Mouse (Mus musculus) retina, postnatal 1 day (tissue): ENCODE measurements around the gene Malrd1.
"Not testable (repeated sequence)": the region's sequence is repeated elsewhere in the genome, so short reads cannot be mapped to it uniquely, and the experiment has no call there.

Experiments
- DNase-seq: peaks from one replicate; pipeline ENCODE4 v3.0.0-alpha.2; 2012

The Malrd1 gene

GRCm38 (mm10) chr2:15526241-15526924, at the start of gene Malrd1:
TSS of gene Malrd1 (plus strand) at chr2:15526479.
- no peak for DNase-seq

- peak; percentile 2 for DNase-seq
These were observed 12.4 kb downstream of the Malrd1 start for GRCm38 (mm10) chr2:15538643-15539042.

DNA sequence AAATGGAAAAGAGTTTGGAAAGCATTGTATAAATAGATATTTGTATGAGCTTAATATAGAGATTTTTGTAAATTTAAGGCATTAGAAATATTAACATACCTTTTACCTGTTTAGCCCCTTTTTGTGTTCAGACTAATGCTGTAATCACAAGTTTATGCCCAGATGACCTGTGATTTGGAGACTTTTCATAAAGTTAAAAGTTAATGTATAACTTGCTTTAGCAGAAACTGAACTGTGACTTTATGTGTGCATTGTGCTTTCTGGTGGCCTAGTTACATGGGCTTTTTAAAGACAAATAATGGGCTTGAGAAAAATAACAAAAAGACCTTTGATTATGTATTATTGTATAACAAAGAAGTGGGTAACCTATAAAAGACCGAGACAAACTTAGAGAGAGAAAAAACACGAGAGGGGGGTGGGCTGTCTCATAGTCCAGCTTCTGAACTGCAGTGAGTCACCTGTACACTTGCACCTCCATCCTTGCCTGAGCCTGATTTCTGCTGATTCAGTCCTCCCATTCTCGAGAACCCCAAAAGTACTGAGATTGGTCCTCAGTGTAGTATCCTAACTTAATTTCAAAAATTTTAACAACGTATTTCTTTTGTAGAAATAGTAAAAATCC, 87.2 kb downstream of the Malrd1 start:
- DNase-seq, result no peak

DNA sequence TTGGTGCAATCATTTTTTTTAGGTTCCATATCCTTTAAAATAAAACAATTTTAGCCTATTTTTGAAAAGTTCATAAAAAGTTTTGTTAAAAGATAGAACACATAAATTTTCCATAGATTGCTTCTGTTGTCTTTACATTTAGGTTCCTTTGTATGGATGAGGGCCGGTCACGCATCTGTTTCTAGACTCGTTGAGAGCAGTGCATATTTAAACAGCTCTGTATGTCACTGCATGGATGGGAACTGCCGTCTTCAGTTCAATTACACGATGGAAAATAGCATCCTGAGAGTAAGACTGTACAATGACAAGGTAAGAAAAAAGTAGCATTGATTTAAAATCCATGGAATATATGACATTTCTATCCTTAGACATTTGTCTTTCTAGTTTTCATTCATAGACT, 87.7 kb downstream of the Malrd1 start:
- DNase-seq, result no peak

DNA sequence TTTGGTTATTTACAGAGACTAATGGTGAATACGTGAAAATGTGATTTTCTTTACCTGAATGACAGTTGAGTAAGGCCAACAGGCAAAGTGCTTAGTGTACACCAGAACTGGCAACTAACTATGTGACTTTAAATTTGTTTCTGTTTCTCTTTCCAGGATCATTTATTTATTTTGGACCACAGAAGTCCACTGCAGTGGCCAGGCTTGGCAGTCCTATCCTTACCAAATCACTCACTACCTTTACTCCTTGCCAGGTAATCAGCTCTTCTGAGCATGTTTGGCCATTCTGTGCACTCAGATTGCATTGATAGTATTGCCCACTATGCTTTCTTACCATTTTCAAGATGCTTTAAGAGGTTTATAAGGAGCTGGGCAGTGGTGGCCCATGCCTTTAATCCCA, 109.5 kb downstream of the Malrd1 start:
- no peak for DNase-seq

GRCm38 (mm10) chr2:15643864-15644263, 117.6 kb downstream of the Malrd1 start:
- no peak for DNase-seq

GRCm38 (mm10) chr2:15656388-15656787, 130.1 kb downstream of the Malrd1 start:
- DNase-seq, result no peak

DNA sequence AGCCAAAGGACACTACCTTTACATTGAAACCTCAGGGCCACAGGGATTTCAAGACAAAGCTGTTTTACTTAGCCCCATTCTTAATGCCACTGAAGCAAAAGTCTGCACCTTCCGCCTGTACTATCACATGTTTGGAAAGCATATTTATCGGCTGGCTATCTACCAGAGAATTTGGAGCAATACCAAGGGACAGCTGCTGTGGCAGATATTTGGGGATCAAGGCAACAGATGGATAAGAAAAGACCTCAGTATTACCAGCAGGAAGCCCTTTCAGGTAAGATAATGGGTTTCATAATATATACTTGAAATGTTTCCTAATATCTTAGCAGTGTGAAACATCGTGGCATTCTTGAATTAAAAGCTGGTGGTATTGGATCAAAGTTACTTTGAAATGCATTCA, 176.7 kb downstream of the Malrd1 start:
- DNase-seq, result no peak

DNA sequence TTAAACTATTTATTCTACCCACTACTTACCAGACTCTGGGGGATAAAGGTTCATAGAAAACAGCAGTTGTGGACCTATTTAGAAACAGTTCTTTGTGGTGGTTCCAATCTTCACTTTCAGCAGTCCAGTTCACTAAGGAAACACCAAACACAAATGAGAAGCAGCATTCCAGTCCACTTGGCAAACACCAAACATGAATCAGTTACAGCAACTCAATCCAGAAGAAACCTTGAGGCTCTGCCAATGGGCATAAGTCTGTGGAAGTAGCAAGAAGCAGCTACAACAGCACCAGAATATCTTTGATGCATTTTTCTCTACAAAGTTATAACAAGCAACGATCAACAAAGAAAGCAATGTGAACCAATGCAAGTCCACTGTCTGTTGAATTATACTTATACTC, 214.7 kb downstream of the Malrd1 start:
- no peak for DNase-seq

- no peak for DNase-seq
These were observed 218.9 kb downstream of the Malrd1 start for GRCm38 (mm10) chr2:15744979-15745688.

DNA sequence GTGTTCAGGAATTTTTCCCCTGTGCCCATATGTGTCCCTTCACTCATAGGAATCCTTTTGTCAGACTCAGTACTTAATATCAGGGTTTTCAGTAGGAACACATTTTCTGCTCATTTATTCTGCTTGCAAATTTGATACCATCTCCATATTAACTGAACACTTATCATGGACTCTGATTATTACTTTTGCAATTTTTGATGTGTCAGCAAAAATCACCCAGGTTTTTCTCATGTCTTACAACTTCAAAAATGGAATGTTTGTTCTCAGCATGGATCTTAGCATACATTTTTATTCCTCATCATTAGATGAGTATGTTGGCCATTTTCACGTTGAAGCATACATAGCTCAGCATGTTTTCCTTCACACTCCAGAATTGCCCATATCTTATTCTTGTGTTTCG, 258.5 kb downstream of the Malrd1 start:
- no peak for DNase-seq

DNA sequence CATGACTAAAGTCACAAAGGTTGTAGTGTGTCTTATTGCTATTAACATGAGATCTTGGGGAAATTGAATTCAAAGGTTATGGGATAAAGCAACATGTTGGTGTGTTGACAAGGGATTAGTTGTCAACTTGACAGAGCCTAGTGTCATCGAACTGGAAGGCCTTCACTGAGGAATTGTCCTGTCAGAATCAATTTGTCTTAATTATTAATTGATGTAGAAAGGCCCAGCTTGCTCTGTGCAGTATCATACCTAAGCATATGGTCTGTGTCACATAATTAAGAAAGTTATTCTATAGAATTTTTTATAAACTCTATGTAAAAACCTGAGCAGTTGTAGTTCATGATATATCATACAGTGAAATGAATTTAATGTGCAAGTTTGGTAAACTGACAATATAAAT, 289.4 kb downstream of the Malrd1 start:
- DNase-seq, result peak; percentile 43

DNA sequence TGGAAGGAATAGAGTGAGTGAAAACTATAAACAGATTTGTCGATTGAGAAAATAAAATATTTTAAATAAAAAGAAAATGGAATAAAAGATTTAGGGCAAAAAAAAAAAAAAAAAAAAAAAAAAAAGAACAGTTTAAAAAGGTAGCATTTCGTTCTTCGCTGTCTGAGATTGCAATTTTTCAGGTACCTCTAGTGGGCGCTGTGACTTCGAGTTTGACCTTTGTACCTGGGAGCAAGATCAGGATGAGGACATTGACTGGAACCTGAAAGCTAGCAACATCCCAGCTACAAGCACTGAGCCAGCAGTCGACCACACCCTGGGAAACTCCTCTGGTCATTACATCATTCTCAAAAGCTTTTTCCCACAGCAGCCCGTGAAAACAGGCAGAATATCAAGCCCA, 343.1 kb downstream of the Malrd1 start:
- no peak for DNase-seq

- DNase-seq, result no peak
These were observed 367.3 kb downstream of the Malrd1 start for GRCm38 (mm10) chr2:15893418-15894120.

DNA sequence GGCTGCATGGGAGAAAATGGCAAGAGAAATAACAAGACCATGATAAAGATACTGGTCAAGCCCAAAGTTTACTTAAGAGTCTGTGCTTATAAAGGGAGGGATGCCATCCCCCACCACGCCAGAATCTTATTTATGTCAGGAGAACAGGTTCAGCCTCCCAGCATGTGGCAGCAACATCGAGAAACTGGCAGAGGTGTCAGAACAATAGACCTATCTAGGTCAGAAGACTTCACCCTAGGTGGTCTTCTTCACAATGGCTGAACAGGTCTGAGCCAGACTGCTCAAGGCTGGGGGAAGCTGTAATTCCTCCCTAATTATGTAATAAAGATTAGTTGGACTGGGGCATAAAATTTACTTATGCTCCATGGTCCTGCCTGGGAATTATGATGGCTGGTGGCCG, 399.2 kb downstream of the Malrd1 start:
- peak; percentile 68 for DNase-seq

GRCm38 (mm10) chr2:15926041-15926440, 399.8 kb downstream of the Malrd1 start:
- no peak for DNase-seq

DNA sequence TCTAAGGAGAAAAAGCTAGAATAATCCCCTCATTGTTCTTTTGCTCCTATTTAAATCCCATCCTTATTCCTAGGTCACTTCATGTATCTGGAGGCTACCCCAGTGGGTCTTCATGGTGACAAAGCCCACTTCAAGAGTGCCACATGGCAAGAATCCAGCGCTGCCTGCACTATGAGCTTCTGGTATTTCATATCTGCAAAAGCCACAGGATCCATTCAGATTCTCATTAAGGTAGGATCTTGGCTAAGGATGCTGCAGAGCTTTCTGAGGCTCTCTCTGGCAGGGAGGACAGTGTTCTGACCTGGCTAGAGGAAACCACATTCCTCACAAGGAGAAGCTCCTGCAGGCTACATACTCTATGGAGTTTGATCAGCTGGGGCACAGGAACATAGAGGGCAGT, 405.2 kb downstream of the Malrd1 start:
- DNase-seq, result peak; percentile 64

DNA sequence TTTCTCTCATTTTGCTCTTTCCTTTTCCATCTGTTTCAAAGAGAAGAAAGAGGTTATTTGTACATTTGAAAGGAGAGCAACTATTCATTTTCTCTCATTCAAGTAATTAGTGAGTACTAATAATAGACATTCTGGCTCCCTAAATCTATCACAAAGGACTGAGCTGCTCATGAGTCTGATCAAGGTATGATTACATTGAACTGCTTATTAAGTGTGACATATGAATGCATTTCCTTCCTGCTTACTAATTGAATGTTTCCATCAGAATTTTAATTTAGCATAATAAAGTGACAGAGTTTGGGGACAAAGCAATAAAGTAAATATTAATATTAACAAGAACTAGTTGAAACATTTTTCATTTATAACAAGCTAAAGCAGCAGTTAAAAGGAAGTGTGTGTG, 405.6 kb downstream of the Malrd1 start:
- peak; percentile 61 for DNase-seq

DNA sequence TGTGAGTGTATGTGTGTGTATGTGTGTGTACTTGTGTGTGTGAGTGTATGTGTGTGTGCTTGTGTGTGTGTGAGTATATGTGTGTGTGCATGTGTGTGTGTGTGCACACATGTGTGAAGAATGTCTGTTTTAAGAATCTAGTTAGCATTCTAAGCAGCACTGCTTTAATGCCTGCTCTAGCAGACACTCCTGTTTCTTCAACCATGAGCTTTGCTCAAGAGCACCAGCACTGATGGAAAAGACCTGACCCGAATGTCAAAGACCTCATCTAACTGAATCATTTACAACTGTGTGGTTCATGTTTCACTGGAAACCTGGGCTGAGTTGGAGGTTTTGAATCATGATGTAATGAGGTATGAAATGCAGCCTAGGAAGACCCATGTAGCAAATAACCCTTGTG, 406.1 kb downstream of the Malrd1 start:
- DNase-seq, result peak; percentile 32

- DNase-seq, result peak; percentile 1
These were observed 476.6 kb downstream of the Malrd1 start for GRCm38 (mm10) chr2:16002925-16003324.

DNA sequence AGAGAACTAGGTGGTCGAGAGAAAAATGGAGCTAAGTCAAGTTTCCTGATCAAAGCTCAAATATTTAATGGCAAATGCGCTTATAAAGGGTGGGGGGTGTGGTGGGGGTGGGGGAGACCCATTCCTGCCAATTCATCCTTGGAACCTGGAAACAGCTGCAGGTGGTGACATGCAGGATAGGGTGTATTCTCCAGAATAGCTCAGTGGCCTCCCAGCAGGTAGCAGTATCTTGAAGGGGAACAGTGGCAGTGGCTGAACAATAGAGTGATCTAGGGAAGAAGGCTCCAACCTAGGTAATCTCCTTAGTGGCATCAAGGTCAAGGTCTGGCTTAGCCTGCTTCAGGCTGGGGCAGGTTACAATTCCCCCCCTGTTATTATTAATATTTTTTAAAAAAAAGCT, 490.8 kb downstream of the Malrd1 start:
- DNase-seq, result not testable (repeated sequence)

GRCm38 (mm10) chr2:16017719-16018118, 491.4 kb downstream of the Malrd1 start:
- not testable (repeated sequence) for DNase-seq

DNA sequence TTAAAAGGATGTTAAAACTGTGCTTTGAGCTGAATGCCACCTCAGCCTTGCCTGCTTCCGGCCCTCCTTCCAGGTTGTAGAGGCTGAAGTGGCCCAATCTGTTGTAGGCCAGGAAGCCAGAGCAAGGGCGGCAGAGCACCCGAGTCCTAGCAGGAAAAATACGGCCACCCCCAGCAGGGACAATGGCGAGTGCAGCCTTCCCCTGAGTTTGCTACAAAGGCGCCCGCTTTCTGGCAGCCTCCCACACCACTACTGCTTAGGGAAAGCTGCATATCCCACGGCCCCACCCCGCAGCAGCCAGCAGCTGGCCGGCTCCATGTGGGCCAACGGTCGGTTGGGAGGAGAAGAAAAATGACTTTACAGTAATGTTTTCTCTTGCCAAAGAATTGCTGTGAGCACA, 503.5 kb downstream of the Malrd1 start:
- DNase-seq, result peak; percentile 39

GRCm38 (mm10) chr2:16031559-16031958, 505.3 kb downstream of the Malrd1 start:
- no peak for DNase-seq
